Mouse (Mus musculus) forebrain, embryonic 12.5 days (tissue): Measurements from ENCODE around the gene Gm11985. TPM values are rescaled to one million over a fixed set of nuclear protein-coding genes. Genes with fewer than 3 reads are reported as not detected.

ENCODE experiments used
- ATAC-seq: fragments of 200-750 bp; cut with Nextera tagmentation; 2 replicates; pipeline ENCODE4 v1.8.0; 2017; ENCODE audit warnings: moderate TSS enrichment; ENCODE audit not compliant: low FRiP score
- H3K27ac ChIP-seq: fragments of 300-500 bp; sonication (generic); 2 replicates; pipeline ENCODE4 v1.5.1; 2016; ENCODE audit warnings: mild to moderate bottlenecking
- H3K27me3 ChIP-seq: fragments of 300-500 bp; sonication (generic); 2 replicates; pipeline ENCODE4 v1.6.1; 2016; ENCODE audit warnings: mild to moderate bottlenecking
- H3K36me3 ChIP-seq: fragments of 300-500 bp; sonication (generic); replicated peaks from 2 replicates; pipeline ENCODE4 v1.6.1; 2016; ENCODE audit warnings: mild to moderate bottlenecking
- H3K4me1 ChIP-seq: fragments of 300-500 bp; sonication (generic); 2 replicates; pipeline ENCODE4 v1.6.1; 2016
- H3K4me2 ChIP-seq: fragments of 300-500 bp; sonication (generic); 2 replicates; pipeline ENCODE4 v1.6.1; 2016; ENCODE audit warnings: mild to moderate bottlenecking, moderate library complexity
- H3K4me3 ChIP-seq: fragments of 300-500 bp; sonication (generic); replicated peaks from 2 replicates; pipeline ENCODE4 v1.5.1; 2016; ENCODE audit warnings: mild to moderate bottlenecking
- H3K9ac ChIP-seq: fragments of 300-500 bp; sonication (generic); 2 replicates; pipeline ENCODE4 v1.6.1; 2016; ENCODE audit warnings: mild to moderate bottlenecking
- H3K9me3 ChIP-seq: fragments of 300-500 bp; sonication (generic); 2 replicates; pipeline ENCODE4 v1.6.1; 2016
- WGBS: fragments of 180-500 bp; shearing (Covaris S2); methylation state at CpG from one replicate; pipeline ENCODE4 v1.1.7; 2016; 5-methylcytosine and 5-hydroxymethylcytosine counted together
- polyA plus RNA-seq: library from polyadenylated mRNA; unstranded; fragments of >200 nt; fragmentation: Nextera tagmentation; extraction: Ambion mirVana; gene quantifications from 2 replicates; pipeline ENCODE4 v1.2.1, GENCODE M21; 2016

Gene Gm11985
- polyA plus RNA-seq, 1 experiment from 2014 or later = not detected

DNA sequence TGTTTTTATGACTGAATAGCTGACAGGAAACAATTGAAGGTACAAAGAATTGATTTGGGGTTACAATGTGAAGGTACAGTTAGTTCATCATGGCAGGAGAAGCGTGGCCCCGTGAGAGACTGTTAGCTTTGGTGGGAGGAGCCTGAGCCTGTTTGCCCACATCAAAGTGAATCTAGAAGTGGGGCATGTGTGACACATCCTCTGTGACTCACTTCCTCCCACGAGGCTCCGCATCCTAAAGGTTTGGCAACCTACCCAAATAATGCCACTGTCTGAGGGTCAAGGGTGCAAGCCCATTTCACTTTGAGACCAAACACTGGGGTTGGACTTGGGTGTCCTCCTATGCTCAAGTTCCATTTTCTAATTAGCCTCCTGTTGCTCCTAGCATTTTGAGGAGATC is 43.1 kb downstream of the Gm11985 start:
- Histone ChIP-seq H3K9ac (no peak overlapping the region), H3K4me1 (0 out of 2 replicates have a peak, but pooled peaks cover 3% of the 10 kb centered on the region), H3K4me3 (no peak overlapping the region), H3K36me3 (no peaks in the 10 kb centered on the region), H3K9me3 (no peaks in the 10 kb centered on the region), H3K4me2 (no peak overlapping the region), H3K27me3 (no peaks in the 10 kb centered on the region), H3K27ac (no peak overlapping the region)
- WGBS = 93% methylated on average over 4 of the region's 4 CpGs
- ATAC-seq = no peak

DNA sequence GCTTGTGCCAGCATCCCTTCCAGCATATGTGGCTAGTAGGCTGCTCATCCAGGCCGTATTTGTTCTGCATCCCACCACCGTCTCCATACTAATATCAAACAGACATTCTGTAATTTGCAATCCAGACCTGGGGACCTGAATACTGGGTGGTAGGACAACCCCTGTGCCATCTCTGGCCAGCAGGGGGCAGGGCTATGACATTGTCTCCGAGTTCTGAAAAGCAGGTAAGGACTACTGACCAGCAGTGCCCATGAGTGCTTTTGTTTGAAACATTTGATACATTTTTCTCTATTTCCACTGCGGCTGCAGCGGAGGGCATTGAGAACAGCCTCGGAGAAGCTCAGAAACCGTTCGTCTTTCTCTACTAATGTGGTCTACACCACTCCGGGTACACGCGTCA is 44.0 kb downstream of the Gm11985 start:
- no peak for ATAC-seq
- 0 out of 2 replicates have a peak, but pooled peaks cover 3% of the 10 kb centered on the region for H3K4me1 ChIP-seq
- no peaks in the 10 kb centered on the region for H3K27me3 ChIP-seq
- no peaks in the 10 kb centered on the region for H3K36me3 ChIP-seq
- no peak overlapping the region for H3K4me2 ChIP-seq
- no peak overlapping the region for H3K9ac ChIP-seq
- no peaks in the 10 kb centered on the region for H3K9me3 ChIP-seq
- no peak overlapping the region for H3K27ac ChIP-seq
- 87% methylated on average over 11 of the region's 11 CpGs for WGBS
- no peak overlapping the region for H3K4me3 ChIP-seq

DNA sequence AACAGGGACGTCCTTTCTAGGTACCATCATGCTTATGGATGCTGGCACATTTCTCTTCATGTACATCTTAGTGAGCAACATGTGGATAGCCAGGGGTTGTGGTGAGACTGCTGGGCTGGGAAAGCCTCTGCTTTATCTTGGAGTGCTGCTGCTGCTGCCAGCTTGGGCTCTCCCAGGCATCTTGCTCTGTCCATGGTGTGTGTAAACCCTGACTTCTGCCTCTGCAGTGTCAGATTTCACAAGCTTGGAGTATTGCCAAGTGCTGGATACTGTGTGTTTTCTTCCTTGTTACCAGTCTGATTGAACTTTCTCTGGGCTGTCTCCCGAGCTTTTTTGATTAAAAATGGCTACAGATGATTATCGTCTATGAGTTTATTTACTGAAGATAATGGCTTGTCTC is 45.6 kb downstream of the Gm11985 start:
- H3K4me3 ChIP-seq = no peak overlapping the region
- no peak for ATAC-seq
- WGBS = 71% methylated on average over 3 of the region's 3 CpGs
- 0 out of 2 replicates have a peak, but pooled peaks cover 3% of the 10 kb centered on the region for H3K4me1 ChIP-seq
- no peak overlapping the region for H3K9ac ChIP-seq
- H3K9me3 ChIP-seq = no peaks in the 10 kb centered on the region
- no peaks in the 10 kb centered on the region for H3K27me3 ChIP-seq
- no peak overlapping the region for H3K4me2 ChIP-seq
- H3K27ac ChIP-seq = no peak overlapping the region
- no peaks in the 10 kb centered on the region for H3K36me3 ChIP-seq

DNA sequence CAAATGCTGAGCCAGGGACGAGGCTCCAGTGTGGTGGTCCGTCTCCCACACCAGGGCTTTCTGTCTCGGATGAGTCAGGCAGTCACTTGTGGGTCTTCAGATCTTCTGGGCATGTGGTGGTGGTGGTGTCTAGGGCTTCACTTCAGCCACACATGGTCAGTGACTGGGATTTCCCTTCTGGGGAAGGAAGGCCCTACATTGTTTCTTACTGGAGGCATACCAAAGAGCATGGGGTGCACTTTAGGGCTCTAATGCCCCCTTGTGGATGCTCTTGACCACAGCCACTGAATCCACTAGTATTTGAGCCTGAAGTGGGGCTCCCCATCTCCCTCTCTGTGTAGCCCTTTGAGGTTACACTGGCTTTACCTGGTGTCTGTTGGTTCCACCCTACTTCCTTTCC is 47.9 kb downstream of the Gm11985 start:
- H3K4me1 ChIP-seq = 0 out of 2 replicates have a peak, but pooled peaks cover 3% of the 10 kb centered on the region
- no peaks in the 10 kb centered on the region for H3K9me3 ChIP-seq
- H3K27ac ChIP-seq = no peak overlapping the region
- WGBS = 95% methylated on average over 3 of the region's 3 CpGs
- no peak overlapping the region for H3K4me3 ChIP-seq
- no peaks in the 10 kb centered on the region for H3K27me3 ChIP-seq
- no peak for ATAC-seq
- no peaks in the 10 kb centered on the region for H3K36me3 ChIP-seq
- H3K9ac ChIP-seq = no peak overlapping the region
- no peak overlapping the region for H3K4me2 ChIP-seq

DNA sequence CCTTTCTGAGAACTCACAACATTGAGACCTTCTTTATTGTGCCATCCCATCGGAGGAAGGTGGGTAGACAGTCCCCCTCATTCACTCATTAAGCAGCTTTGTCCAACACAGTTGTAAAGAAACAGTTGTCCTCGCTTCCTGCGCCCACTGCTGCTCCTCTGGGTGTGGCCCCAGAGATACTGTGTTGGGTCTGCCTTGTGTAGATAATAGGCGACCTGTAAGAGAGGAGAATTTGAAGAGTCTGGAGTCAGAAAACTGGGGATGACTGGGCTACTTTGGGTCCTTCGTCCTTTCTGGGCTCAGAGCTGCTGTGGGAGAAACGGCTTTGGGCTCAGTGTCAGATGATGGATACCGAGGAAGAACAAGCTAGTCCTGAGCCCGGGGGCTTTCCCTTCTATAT is 50.0 kb downstream of the Gm11985 start:
- Histone ChIP-seq H3K27me3 (no peaks in the 10 kb centered on the region), H3K9me3 (no peaks in the 10 kb centered on the region), H3K9ac (no peak overlapping the region), H3K4me3 (no peak overlapping the region), H3K4me2 (no peak overlapping the region), H3K36me3 (no peaks in the 10 kb centered on the region), H3K27ac (no peak overlapping the region), H3K4me1 (0 out of 2 replicates have a peak, but pooled peaks cover 3% of the 10 kb centered on the region)
- ATAC-seq = no peak
- WGBS = 91% methylated on average over 8 of the region's 8 CpGs

DNA sequence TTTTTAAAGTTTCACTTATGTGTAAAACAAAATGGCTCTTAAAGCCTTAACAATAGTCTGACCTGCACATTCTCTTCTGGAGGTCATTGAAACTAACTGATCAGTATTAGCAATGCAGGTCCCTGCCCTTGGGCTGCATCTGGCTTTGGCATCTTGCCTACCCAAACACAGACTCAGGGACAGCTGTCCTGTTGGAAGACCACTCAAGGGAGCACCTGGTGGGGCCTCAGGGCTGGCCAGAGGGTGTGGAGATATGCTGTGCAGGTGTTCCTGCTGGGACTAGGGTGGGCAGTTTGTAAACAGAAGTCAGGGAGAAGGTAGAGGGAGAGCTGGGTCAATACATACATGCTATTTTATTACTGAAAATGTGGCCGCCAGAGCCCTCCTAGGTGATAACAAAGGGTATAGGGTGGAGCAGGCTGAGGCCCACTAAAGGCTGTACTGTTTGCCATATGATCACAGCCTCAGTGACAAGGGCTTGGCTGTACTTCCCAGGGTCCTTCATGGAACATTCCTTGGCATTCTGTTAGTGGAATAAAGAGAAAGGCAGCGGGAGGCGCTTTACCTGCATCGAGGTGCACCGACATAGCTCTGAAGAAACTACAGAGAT is 52.0 kb downstream of the Gm11985 start:
- no peak overlapping the region for H3K9ac ChIP-seq
- H3K27ac ChIP-seq = no peak overlapping the region
- H3K4me2 ChIP-seq = no peak overlapping the region
- ATAC-seq = no peak
- no peaks in the 10 kb centered on the region for H3K27me3 ChIP-seq
- H3K36me3 ChIP-seq = no peaks in the 10 kb centered on the region
- H3K9me3 ChIP-seq = no peaks in the 10 kb centered on the region
- no peak overlapping the region for H3K4me3 ChIP-seq
- WGBS = 89% methylated on average over 5 of the region's 5 CpGs
- no peaks in the 10 kb centered on the region for H3K4me1 ChIP-seq

DNA sequence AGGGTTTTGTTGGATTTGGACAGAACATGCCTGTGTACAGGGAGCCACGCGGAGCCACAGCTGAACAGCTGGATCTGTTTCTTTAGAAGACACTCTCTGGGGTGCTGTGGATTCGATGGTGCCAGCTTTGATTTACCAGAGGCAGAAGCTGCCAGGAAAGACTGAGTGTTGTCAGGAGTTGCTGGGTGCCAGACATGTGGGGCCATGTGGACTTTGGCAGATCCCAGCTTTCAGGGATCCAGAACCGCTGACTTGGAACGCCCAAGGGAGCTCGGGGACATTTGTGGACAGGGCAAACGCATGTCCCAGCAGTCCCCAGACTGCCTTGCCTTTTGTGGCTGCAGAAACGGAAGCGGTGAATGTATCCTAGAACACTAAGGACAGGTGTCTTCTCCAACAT is 52.6 kb downstream of the Gm11985 start:
- Histone ChIP-seq H3K9ac (no peak overlapping the region), H3K27ac (no peak overlapping the region), H3K9me3 (no peaks in the 10 kb centered on the region), H3K4me2 (no peak overlapping the region), H3K4me1 (no peaks in the 10 kb centered on the region), H3K36me3 (no peaks in the 10 kb centered on the region), H3K4me3 (no peak overlapping the region), H3K27me3 (no peaks in the 10 kb centered on the region)
- no peak for ATAC-seq
- WGBS = 95% methylated on average over 9 of the region's 9 CpGs

DNA sequence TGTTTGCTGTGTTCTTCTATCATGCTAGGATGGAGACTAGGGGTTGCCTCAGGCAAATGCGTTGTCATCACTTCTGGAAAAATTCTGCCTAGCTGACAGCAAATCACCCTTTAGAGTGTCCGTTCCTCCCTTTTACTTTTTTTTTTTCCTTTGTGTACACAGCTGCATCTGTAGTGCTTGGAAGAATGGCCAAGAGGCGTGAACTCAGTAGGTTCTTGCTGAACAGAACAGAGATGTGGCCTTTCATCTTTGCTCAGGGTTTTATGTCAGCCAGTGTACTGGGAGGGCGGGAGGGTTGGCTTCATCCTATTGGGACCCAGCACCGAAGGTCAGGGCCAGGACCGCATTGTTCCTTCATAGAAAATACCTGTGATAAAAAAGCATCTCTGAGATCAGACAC is 53.1 kb downstream of the Gm11985 start:
- 79% methylated on average over 6 of the region's 6 CpGs for WGBS
- Histone ChIP-seq H3K4me3 (no peak overlapping the region), H3K4me1 (no peaks in the 10 kb centered on the region), H3K9me3 (no peaks in the 10 kb centered on the region), H3K9ac (no peak overlapping the region), H3K4me2 (no peak overlapping the region), H3K36me3 (no peaks in the 10 kb centered on the region), H3K27ac (no peak overlapping the region), H3K27me3 (no peaks in the 10 kb centered on the region)
- no peak for ATAC-seq

DNA sequence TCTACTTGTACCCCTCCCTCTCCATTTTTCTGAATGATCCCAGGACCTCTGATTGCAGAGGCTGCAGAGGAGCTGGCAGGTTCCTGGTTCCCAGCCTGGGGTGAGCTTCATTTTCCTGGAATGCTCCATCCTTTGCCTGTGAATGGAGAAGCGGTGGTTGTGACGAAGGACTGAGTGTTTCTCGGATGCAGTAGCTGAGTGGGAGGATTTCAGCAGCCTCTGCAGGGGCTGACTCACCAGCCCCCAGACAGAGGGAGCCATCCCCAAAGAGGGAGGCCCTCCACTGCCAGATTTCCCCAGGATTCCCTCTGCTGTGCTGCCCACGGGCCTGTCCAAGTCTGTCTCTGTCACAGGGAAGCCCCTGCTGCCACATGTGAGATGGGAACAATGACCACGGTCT is 54.0 kb downstream of the Gm11985 start:
- Histone ChIP-seq H3K9me3 (no peaks in the 10 kb centered on the region), H3K4me2 (no peak overlapping the region), H3K4me3 (no peak overlapping the region), H3K4me1 (no peaks in the 10 kb centered on the region), H3K9ac (no peak overlapping the region), H3K36me3 (no peaks in the 10 kb centered on the region), H3K27ac (no peak overlapping the region), H3K27me3 (no peaks in the 10 kb centered on the region)
- ATAC-seq = no peak
- WGBS = 85% methylated on average over 5 of the region's 5 CpGs

DNA sequence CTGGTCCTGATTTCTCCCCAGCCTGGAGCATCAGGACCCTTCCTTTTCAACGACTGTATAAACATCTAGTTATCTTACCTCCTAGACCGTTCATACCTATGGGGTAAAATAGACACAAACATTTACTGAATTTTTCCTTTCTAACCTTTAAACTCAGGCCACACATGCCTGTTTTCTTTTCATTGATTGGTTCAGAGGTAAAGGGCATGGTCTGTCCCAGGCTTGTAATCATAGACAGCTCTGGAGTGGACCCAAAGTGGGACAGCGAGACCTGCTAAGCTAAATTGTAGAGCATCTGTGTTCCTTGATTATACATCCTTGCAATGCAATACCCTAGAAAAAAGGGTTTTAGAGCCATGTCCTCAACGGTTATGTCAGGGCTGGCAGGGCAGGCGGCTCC is 54.6 kb downstream of the Gm11985 start:
- H3K27ac ChIP-seq = no peak overlapping the region

More for the DNA sequence above, 54.6 kb downstream of the Gm11985 start:
- Histone ChIP-seq H3K27me3 (no peaks in the 10 kb centered on the region), H3K4me1 (no peaks in the 10 kb centered on the region), H3K36me3 (no peaks in the 10 kb centered on the region), H3K9ac (no peak overlapping the region), H3K4me3 (no peak overlapping the region), H3K4me2 (no peak overlapping the region), H3K9me3 (no peaks in the 10 kb centered on the region)
- ATAC-seq = no peak
- WGBS = 91% methylated on average over 5 of the region's 5 CpGs

Other genes starting within 250 kb of the Gm11985 start
- gene Adcy1, start 125.1 kb downstream of the Gm11985 start, polyA plus RNA-seq = 1.1 and 1.3 TPM in 2 replicates
- not detected in 2 replicates for gene Igfbp1, start 9.2 kb upstream of the Gm11985 start, polyA plus RNA-seq
- gene Igfbp3, start 25.4 kb upstream of the Gm11985 start, polyA plus RNA-seq = 14.2 and 14.7 TPM in 2 replicates